Mouse (Mus musculus) regulatory T cell (primary cell): ENCODE measurements at regions not wholly inside any gene's neighbourhood (a gene's known extent, or its start where the extent isn't known, plus 50 kb on each side); places are given as distances from the start of the nearest gene placed in this dataset.

ENCODE experiments used
- in situ Hi-C: fragments of 300-600 bp; cut with MboI, MseI; formaldehyde crosslinking; loops from one replicate; pipeline ENCODE4 v1.15.1; 2025; ENCODE audit warnings: high pct_unique_total_duplicates

DNA sequence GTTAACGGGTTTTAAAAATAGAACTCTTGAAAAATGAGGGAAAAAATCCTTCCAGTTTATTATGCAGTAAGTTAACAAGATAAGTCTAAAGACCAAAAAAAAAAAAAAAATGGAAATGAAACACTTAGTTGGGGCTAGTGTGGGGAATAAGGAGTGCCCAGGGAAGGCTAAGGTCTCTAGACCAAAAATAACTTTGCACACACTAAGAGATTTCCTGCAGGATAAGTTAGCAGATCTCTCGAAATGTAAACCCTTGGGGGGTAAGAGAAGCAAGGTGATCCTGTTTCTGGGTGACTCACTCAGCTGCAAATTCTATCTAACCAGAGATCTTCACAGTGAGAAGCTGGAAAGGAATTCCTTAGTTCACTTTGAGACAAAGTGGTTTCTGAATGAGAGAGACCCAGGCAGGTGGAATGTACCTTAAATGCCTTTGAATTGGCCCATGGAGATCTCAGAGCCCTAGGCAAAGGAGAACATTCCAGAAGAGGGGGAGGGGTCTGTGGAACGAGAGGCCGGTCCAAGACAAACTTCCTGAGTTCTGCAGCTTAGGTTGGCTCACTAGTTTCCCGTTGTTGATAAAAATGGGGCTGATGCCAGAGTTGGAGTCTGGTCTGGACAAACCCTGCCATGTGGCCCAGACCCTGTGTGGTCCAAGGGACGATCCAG lies 126.8 kb upstream of the Adgrl2 start:
- in situ Hi-C loops, result no loop called here

DNA sequence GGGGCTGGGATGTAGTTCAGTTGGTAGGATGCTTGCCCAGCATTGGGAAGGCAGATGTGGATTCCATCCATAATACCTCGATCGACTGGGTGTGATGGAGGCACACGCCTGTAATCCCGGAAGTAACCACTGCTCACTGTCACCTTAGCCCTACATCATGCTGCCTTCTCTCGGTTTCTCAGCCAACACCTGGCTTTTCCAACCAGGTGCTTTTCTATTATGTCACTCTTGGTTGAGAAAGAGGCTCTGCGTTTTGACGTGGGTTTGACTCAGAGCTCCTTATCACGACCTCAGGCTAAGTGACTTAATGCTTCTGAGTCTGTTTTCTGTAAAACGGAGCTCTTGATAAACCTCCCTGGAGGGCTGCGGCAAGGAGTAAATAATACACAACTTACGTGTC lies 126.2 kb upstream of the Adgrl2 start:
- in situ Hi-C loops, result no loop called here

DNA sequence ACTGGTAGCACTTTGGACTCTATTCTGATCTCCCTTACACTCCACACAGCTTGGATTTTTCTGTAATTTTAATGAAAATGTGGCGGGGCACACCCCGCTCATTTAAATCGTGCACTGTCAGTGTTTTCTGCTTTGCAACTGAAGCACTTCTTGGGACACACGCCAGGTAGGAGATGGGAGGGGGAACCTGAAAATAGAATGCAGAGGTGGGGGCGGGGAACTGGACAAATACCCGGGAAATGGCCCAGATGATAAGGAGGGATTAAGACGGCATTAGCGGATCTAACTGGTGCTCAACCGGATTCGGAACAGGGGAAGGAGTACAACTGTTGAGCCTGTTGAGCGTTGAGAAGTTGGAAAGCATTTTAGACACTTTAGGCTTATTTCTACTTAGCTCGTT lies 125.5 kb upstream of the Adgrl2 start:
- in situ Hi-C loops, result no loop called here

DNA sequence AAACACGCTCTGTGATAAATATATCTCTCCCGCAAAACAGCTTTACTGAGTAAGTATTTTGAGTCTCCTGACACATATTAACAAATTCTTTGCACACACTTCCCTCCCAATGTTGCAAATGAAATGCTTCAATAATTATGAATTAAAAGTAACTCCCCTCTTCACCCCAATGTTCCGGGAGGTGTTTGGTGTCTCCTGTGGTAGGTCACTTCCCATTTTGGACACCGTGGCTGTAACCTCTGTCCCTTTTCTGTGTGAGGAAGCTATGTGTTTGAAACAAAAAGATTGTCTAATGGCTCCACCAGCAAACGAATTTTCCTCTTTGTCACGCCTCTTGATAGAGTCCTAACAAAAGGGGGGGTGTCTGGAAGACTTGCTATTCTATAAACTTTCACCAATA lies 122.5 kb upstream of the Adgrl2 start:
- in situ Hi-C loops, result no loop called here

DNA sequence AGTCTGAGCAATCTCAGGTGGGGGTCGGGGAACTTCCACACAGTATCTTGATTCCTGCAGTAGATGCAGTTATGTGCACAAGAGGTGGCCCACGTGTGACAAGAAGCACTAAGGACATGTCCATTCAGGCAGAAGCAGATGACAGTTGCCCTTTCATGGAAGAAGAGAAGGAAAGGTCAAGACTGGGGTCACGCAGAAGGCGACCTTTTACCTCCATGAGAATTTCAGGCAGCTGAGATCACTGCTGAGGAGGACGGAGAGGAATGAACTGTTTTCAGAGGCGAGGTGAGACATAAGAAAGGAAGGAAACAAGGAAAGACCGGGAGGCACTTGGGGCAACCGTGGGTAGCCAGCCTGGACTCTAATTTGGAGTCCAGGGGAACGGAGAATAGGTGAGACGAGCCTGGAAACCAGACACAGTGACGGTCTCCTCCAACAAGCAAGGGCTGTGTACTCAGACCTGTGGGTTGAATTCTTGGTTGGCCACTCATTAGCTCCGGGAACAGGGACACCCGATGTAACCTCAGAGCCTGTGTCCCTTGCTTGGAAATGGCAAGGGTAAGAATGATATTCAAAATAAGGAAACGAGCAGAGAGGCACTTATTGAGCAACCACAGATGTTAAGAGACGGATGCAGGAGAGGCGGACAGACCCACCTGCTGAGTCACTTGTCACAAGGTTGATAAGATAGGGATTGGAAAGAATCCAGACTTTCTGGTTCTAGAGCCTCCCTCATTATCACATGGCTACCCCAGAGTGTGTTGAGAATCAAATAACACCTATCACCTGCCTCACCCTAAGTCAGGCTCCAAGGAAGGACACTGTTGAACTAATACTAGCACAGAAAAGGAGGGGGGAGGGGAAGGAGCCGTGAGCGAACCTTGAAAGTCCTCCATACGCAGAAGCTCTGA lies 121.4 kb upstream of the Adgrl2 start:
- in situ Hi-C loops, result no loop called here

DNA sequence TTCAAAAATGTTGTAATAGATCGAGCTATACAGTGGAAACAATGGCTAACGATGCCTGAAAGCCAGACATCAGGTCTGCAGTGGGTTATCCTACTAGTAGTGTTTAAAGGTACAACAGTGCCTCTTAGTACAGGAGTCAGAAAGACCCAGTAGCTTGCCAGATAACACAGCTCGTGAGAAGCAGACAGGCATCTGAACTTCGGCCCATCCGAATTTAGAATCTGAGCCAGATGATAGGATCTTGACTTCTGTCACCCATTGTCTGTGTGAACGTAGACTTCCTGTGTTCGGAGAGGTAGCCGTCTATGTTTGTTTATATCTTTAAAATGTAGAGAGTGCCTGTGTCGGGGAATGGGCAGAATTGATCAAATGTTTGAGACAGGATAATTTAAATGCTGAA lies 120.5 kb upstream of the Adgrl2 start:
- in situ Hi-C loops, result no loop called here

DNA sequence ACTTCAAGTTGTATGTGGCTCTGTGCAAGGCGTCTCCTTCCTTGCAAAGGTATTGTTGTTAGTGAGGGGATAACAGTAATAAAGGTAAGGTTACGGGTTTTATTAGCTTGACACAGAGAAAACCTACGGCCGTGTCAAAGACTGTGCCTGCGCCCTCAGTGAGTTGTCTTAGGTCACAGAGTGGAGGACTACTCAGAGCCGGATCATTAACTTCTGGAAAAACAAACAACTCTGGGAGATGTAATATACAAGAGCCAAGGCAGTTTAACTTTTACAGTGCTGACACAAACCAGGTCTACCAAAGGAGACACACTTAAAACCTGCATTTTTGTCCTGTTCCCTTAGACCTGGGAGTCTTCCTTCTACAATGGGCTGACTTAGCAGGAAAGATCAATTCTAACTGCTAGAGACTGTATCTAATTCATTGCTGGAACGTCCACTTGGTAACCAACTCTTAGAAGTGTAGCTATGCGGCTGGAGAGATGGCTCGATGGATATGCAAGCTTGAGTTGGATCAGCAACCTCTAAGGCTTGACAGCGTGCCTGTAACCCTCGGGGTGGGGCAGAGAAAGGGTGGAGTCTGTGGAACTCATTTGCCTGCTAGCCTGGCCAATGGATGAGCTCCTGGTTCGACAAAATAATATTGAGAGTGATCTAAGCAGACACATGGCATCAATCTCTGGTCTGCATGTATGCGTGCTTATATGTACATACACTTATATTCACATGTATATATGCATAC lies 115.5 kb upstream of the Adgrl2 start:
- in situ Hi-C loops, result no loop called here

DNA sequence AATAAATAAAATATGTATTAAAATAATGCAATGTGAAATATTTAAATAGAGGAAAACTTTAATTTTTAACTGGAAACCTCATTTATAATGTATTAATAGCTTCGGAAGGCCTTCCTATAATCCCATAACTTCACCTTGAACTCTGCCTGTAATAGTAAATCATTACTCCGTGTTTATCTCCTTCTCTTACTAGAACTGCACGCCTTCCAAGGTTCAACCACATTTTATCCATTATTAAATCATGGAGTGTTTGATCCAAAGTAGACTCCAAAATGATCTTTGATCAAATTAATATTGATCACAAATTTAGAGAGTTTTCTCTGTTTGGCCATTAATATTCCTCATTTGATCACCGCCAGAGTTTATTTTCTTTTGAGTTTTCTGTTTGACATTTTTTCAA lies 114.8 kb upstream of the Adgrl2 start:
- in situ Hi-C loops, result no loop called here

DNA sequence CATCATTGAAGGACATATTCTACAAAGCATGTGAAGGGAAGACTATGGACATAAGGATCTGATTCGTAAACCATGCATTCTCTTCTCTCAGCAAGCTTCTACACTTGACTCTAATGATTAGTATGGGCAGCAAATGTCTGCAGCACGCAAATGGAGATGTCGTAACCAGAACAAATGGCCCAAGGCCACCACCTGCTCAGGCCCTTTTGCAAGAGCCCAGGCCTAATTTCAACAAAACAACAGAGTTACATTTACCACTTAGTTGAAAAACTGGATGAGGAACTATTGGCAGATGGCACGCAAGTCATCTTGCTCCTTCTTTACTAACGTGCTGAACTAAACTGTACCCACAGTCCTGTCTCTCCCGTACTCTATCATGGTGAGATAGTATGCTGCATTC lies 113.7 kb upstream of the Adgrl2 start:
- in situ Hi-C loops, result no loop called here

DNA sequence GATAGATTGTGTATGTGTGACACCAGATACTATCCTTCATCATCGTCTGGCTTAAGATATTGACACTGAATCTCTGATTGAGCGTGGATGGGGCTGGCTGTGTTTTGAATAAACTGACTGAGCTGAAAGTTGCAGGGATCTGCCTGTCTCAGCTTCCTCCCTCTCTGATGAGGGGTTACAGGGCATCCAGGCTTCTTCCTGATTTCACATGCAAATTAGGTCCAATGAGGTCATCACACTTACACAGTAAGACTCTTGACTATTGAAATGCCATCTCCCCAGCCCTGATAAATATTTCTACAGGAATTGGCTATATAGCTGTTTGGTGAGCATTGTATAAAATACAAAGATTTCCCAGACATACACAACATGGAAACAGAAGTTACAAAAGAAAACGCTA lies 113.1 kb upstream of the Adgrl2 start:
- in situ Hi-C loops, result no loop called here

DNA sequence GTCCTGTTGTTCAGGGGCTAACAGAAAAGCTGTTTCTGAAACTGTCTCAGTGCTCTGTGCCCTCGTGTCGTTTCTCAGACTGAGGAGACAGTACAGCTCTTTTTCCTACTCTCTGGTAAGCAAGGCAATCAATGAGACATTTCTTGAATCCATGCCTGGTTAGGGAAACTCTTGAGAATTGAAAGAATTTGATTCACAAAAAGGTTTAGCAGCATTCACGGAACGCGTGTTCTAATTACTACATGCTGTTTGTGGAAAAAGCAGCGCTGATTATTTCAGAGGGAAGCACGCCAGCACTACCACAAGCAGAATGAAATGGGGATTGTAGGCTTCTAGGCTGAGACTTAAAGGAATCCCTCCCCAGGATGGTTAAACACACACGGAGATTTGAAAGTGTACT lies 112.5 kb upstream of the Adgrl2 start:
- in situ Hi-C loops, result no loop called here

DNA sequence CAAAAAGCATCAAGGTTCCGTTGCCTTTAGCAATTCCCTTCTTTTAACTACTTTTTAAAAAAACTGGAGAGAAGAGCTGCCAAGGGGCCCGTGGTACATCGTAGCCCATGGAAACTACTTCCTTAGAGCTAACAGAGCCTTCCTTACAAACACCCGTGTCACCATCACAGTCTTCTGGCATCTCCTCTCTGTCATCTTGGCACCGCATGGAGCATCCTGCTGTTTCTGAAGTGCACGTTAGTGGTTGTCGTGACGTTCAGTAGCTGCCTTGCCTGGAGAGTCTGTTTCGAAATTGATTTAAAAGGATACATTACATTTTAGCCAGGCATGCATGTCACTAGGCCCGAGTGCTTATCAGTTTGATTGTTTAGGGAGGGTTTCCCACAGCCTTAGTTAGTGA lies 111.4 kb upstream of the Adgrl2 start:
- in situ Hi-C loops, result no loop called here

DNA sequence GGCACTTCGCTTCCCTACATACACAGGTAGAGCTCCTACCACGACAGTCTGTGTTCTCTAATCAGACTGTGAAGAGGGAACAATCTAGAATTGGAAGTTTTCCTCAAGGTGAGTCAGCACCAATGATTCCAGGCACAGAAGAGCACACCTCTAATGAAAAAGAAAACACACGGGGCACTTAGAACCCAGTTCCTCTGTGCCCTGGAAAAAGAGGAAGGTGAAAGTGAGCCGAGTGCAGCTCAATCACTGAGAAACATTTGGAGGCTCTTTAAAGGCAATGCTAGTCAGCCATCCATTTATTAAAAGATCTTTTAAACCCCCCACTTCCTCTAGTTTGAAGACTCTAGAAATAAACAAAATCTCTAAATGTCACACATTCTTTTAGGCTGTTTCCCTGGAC lies 108.4 kb upstream of the Adgrl2 start:
- in situ Hi-C loops, result no loop called here

DNA sequence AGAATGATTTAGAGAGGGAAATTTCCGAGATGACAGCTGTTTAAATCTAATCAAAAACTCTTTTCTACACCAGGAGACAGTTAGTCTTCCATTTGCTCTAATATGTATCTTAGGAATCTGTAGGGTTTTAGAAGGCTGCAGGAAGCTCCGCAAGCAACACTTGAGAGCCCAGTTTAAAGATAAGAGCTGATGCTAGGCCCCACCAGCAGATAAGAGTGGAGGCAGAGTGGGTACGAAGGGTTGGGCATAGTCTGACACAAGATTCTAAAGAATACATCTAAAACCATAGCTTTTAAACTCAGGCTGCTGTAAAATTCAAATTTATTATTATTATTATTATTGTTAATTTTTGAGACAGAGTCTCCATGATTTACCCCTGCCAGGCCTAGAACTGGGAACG lies 106.7 kb upstream of the Adgrl2 start:
- in situ Hi-C loops, result no loop called here

DNA sequence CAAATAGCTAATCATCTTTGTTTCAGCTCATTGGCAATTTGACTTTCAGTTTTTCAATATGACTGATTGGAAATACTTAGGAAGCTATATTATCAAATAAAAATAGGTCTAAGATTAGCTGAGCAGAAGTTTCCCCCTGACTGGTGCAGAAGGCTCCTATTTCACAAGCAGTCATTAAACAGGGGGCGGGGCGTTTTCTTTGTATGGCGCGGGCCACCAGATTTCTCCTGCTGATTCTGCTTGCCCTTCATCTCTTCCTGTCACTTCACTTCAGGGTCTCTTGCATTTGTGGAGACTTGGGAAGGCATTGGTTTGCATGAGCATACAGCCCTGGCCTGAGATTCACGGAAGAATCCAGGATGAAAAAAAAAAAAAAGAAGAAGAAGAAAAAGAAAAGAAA lies 102.3 kb upstream of the Adgrl2 start:
- in situ Hi-C loops, result no loop called here

DNA sequence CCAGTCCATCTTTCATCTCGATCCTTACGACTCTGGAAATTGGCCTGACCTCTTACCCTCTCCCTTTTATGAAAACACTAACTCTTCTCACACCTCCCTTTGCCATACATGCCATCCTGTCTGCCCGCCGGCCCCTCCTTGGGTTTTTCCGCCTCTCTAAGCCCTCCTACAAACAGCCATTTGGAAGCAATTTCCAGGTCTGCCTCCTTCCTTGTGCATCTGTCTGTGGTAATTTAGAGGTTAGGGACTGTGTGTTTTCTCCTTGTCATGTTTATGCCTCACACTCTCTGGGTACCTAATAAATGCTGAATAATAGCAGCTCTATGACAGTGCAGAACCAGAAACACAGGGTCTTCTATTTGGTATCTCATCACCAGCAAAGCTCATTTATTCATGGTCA lies 99.7 kb upstream of the Adgrl2 start:
- in situ Hi-C loops, result no loop called here

DNA sequence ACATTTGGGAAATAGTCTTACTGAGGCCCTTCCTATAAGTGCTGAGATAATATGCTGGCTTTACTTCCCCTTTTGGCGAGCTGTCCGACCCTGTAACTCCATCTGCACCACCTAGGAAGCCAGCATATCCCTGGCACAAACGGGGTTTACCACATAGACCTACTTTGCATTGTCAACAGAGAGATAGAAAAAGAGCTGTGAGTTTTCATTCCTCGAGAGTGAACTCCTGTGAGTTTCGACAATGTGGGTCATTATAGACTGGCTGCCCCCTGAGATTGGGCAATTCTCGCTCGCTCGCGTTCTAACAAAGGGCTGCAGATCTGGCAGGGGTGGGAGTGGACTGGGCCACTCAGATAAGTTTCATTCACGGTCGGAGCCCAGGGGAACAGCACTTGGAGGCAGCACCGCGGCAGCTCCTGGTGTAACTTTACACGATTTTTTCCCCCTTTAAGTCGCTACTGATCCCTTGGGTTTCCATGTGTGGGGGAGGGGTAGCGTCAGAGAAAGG lies 98.3 kb upstream of the Adgrl2 start:
- in situ Hi-C loops, result no loop called here

DNA sequence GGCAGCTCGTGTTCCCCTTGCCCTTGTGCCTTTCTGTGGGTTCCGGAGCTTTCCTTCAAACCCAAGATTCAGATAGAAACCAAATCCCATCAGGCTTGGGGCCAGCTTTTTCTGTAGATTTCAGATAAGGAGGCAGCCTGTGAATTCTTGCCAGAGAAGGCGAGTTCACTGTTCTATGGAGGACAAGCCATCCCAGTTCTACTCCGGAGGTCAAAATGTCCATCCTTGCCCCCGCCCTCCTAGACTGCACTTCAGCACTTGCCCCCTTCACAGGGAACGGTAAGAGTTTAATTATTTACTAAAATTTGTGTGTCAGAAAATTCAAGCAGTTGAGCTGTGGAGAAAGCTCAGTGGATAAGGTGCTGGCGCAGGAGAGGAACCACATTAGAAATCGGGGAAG lies 97.1 kb upstream of the Adgrl2 start:
- in situ Hi-C loops, result no loop called here

DNA sequence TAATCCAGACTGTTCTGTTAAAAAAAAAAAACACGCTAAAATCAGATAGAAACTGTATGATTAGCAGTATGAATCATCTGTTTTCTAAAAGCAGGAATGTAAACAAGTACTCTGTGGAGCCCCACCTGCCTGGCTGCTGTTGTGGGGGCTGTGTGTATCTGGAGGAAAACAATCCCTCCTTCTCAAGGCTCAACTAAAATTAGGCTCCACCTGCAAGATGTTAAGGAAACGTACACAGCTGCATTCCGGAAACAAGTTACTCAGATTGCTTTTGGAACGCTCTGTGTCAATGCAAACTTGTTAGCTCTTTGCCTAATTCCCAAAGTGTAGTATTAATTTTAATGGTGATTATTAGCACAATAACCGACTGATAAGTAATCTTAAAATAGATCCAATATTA lies 96.3 kb upstream of the Adgrl2 start:
- in situ Hi-C loops, result no loop called here

DNA sequence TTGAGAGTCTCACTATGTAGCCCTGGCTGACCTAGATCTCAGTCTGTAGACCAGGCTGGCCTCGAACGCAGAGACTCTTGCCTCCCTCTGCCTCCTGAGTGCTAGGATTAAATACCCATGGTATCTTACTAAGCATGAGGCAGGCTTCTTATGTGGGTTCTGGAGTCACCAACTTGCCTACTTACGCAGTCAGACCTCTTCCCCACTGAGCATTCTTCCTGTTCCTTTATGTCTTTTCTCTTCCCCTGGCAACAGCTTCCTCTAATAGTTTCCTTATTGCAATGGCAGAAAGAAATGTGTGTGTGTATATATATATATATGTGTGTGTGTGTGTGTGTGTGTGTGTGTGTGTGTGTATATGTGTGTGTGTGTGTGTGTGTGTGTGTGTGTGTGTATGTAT lies 95.7 kb upstream of the Adgrl2 start:
- in situ Hi-C loops, result no loop called here

DNA sequence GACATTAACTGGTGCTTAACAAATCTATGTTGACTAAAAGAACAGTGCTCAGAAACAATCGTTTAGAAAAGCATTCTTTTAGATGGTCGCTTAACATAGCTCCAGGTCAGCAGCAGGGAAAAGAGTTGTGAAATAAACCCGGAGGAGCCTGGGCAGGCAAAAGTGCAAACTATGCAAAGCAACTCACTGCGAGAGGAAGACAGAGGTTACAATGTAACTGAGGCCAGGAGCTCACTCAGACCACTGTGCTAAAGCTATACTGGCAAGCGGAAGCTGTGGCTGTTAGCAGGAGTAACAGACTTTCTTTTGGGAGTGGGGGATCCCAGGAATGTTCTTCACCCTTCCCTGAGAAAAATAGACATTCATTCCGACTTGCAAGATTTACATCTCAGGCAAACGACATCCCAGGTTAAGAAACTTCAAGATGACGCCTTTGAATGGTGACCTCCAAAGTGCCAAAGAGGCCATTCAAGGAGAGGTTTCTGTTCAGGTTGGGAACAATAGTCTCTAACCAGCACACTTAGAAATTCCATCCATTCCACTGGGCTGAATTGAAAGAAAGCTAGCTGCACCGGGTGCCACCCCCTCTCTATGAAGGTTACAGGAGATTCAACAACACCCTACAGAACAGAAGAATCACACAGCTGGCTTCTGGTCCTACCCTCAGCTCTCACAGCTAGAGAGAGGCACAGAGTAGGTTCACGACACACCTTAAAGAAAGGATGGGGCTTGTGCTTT lies 94.7 kb upstream of the Adgrl2 start:
- in situ Hi-C loops, result no loop called here

DNA sequence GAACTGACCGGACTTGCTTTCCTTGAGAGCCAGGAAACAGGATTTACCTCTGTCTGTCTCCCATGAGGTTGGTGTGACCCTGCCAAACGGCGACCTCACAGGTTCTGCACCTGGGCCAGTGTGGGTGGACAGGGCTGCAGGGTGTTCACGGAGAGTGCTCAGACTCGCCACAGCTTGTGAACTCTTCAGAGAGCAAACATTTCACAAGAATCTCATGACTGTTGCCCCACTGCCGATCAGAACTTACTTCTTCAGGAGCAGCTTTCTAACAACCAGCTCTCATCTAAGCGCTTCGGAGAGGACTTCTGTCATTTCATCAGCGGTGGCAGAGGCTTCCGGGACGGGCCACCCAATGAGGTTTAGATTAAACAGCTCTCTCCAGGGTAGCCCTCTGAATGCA lies 93.0 kb upstream of the Adgrl2 start:
- in situ Hi-C loops, result no loop called here
